Mouse (Mus musculus): Measurements from ENCODE around the gene Neto2.
"Not testable (repeated sequence)": the region's sequence is repeated elsewhere in the genome, so short reads cannot be mapped to it uniquely, and the experiment has no call there.

The Neto2 gene

GRCm38 (mm10) chr8:85700751-85701351, at the start of gene Neto2:
Gene Neto2 (minus strand): TSS chr8:85700924.
- DNase-seq (ENCODE audit: low read depth, low spot score) = peak; percentile 85

- no peak for DNase-seq (ENCODE audit: low read depth, low spot score)
Measured at GRCm38 (mm10) chr8:85745053-85745452, 44.3 kb upstream of the Neto2 start.

GRCm38 (mm10) chr8:85730545-85730944, 29.8 kb upstream of the Neto2 start:
- DNase-seq (ENCODE audit: low read depth, low spot score) = no peak

DNA sequence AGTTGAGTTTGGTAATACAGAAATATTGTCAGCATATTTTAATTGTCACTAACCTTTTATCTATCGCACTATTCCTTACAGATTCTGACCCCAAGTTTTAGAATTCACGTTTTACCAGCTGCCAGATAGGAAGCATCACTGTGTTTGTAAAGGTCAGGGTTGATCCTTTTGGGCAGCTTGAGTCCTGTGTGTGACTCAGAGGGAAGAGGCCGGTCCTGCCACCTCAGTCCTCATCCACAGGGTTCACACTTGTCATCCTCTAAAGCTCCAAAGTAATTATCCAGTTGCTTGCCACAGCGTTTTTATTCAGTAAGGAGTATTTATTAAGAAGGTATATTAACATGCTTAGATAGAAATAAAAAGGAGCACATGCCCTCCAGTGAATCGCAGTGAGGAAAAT, 16.5 kb upstream of the Neto2 start:
- no peak for DNase-seq (ENCODE audit: low read depth, low spot score)

- no peak for DNase-seq (ENCODE audit: low read depth, low spot score)
Measured at GRCm38 (mm10) chr8:85716696-85717095, 16.0 kb upstream of the Neto2 start.

GRCm38 (mm10) chr8:85706988-85707387, 6.3 kb upstream of the Neto2 start:
- no peak for DNase-seq (ENCODE audit: low read depth, low spot score)

DNA sequence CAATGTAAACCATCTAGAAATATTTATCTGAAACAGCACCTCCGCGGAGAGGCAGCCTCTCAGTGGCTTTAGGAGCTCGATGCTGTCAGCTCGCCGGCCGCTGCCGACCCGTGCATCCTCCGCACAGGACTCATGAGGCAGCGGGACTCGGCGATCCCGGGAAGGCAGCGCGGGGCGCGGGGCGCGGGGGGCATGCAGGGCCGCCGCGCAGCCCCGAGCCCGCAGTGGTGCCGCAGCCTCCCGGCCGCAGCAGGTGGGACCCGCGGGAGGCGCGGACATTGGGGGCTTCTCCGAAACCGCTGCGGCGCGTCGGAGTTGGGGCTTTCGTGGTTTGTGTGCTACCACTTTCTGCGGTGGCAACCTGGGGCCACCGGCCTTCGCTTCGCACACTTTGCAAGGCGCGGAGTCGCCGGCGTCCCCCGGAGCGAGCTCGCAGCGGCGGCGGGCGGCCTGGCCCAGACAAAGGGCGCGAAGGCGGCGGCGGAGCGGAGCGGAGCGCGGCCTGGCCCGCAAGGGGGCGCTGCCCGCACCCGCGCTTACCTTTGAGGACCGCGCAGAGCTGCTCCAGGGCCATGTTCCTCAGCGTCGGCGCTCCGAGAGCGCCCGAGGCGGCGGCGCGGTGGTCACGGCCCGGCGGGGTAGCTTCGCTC, 498 bp downstream of the Neto2 start:
- DNase-seq (ENCODE audit: low read depth, low spot score) = peak; percentile 88

GRCm38 (mm10) chr8:85699051-85699450, 1.7 kb downstream of the Neto2 start:
- DNase-seq (ENCODE audit: low read depth, low spot score) = peak; percentile 83

- DNase-seq (ENCODE audit: low read depth, low spot score) = no peak
Measured at GRCm38 (mm10) chr8:85665146-85665545, 35.6 kb downstream of the Neto2 start.

DNA sequence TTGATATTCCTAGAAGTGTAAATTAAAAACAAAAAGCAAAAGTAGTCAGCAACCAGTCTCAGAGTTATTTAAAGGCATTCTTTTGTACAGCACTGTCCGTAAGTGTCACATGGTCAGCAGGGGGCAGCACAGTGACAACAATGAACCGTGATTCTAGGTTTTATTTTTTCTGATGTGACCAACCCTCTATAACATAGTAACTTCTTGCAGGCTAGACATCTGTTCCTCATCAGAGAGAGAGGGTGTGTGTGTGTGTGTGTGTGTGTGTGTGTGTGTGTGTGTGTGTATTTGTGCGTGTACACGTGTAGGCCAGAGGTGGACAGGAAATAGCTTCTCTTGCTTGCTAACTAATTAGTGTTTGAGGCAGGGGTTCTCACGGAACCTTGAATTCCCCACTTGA, 38.7 kb downstream of the Neto2 start:
- DNase-seq (ENCODE audit: low read depth, low spot score) = peak; percentile 37

GRCm38 (mm10) chr8:85651201-85651600, 49.5 kb downstream of the Neto2 start:
- no peak for DNase-seq (ENCODE audit: low read depth, low spot score)

- DNase-seq (ENCODE audit: low read depth, low spot score) = no peak
Measured at GRCm38 (mm10) chr8:85648553-85648952, 52.2 kb downstream of the Neto2 start.

DNA sequence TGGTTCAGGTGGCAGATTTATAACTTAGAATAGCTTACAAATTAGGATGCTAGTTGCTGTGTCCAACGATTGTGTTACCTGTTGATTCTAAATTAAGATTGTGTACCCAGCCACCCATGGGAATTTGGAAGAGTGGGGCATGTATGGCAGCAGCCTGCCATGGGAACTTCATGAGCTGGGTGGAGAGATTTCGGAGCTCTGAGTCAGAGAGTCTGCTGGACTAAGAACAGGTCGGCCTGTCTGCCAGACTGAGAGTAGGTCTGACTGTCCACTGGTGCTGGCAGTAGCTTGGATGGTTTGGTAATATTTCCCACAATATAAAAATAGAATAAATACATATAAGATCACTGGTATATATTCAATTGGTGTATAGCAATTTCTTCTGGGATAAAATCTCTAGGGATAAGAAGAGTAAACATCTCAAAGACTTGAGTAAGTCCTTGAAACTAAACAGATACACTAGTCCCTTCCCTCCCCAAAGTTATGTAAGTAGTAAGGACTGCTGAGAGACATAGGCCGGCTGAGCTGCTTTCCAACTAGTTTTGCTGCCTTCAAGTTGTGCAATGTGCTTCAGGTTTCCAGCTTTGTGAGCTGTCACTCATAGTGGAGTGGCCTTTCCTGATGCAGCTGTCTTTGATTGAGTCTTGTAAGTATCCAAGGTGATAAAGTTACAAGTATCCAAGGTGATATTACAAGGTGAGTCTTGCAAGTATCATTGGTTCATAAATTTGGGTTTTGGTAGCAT, 55.6 kb downstream of the Neto2 start:
- no peak for DNase-seq (ENCODE audit: low read depth, low spot score)

- DNase-seq (ENCODE audit: low read depth, low spot score) = no peak
Measured at GRCm38 (mm10) chr8:85624450-85624849, 76.3 kb downstream of the Neto2 start.

- DNase-seq (ENCODE audit: low read depth, low spot score) = no peak
Measured at GRCm38 (mm10) chr8:85623246-85623645, 77.5 kb downstream of the Neto2 start.

GRCm38 (mm10) chr8:85618789-85619188, 81.9 kb downstream of the Neto2 start:
- DNase-seq (ENCODE audit: low read depth, low spot score) = no peak

- not testable (repeated sequence) for DNase-seq (ENCODE audit: low read depth, low spot score)
Measured at GRCm38 (mm10) chr8:85617125-85617524, 83.6 kb downstream of the Neto2 start.

DNA sequence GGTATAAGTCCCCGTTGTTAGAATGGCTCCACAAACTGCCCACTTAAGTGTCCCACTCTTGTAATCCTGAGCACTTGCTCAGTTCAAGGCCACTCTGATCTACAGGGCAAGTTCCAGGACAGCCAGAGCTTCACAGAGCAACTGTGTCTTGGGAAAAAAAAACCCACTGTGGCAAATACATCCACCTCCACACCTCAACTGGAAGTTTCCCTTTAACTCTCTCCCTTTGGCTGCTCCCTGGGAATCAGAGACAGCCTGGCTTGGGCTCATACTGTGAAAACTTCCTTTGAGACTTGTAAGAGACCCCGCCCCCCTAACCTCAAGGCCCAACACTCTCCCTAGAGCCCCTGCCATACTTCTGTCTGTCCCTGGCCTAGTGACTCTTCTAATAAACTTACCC, 91.9 kb downstream of the Neto2 start:
- no peak for DNase-seq (ENCODE audit: low read depth, low spot score)

GRCm38 (mm10) chr8:85607804-85608203, 92.9 kb downstream of the Neto2 start:
- DNase-seq (ENCODE audit: low read depth, low spot score) = no peak

GRCm38 (mm10) chr8:85606974-85607373, 93.8 kb downstream of the Neto2 start:
- DNase-seq (ENCODE audit: low read depth, low spot score) = no peak

DNA sequence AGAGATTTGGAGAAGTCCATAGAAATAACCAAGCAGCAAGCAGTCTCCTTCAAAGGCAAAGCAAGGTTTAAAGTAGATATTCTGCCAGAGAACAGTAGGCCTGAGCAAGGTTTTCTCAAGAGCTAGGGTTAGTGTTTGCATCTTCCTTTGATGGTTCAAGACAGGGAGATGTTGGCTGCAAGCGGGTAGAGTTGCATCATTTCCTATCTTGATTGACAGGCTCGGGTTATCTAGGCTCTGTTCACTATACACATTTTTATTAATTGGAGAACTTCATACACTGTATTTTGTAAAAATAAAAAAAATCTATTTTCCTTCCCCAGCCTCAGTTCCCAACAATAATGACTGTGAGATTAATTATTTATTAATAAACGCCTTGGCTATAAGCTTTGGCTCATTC, 94.2 kb downstream of the Neto2 start:
- DNase-seq (ENCODE audit: low read depth, low spot score) = no peak

DNA sequence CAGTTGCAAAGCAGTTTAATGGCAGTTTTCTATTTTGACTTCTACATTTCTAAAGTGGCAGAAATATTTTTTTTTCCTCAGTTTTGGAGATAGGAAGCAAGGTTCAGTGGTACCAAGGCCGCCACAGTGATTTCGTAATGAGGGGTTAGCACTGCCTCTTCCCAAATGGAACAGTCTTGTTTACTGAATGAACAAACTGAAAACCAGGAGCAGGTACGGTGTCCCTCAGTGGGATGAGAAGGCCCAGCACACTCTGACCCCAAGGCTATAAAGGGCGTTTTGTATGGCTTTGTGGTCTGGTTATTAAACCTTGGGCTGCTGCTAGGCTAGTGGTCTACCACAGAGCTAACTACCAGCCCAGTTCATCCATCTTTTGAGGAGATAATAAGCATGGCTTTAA, 96.5 kb downstream of the Neto2 start:
- no peak for DNase-seq (ENCODE audit: low read depth, low spot score)

Measured in mesoderm, embryonic 11.5 days (tissue).